Mouse (Mus musculus): ENCODE data around the gene Naaladl2. TPM values are rescaled to one million over a fixed set of nuclear protein-coding genes. Genes with fewer than 3 reads are reported as not detected.

The Naaladl2 gene
- polyA plus RNA-seq, 1 experiment from 2014 or later = 5.4 TPM

DNA sequence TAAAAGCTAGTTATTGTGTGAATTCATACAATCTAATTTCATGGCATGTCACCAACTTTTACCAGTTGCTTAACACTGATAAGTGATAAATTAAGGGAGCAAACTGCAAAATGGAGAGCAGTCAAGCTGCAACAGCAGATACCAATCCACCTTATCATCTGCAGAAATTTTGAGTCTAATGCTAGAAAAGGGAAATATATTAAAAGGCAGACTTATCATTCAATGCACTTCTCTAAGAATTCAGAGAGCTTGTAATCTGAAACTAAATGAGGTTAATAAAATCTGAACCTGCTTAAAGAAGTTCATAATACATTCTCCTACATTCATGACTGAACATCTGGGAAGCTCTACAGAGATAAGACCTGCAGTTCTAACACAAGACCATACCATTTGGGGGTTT lies 480.3 kb downstream of the Naaladl2 start:
- Histone ChIP-seq H3K27ac (no peak overlapping the region), H3K4me2 (no peak overlapping the region), H3K4me1 (no peaks in the 10 kb centered on the region), H3K9me3 (no peaks in the 10 kb centered on the region), H3K27me3 (replicated peaks) (no peaks in the 10 kb centered on the region), H3K36me3 (no peaks in the 10 kb centered on the region), H3K4me3 (replicated peaks) (no peak overlapping the region), H3K9ac (no peak overlapping the region)
- no peak for ATAC-seq (ENCODE audit: insufficient read depth, low FRiP score, low read depth)

DNA sequence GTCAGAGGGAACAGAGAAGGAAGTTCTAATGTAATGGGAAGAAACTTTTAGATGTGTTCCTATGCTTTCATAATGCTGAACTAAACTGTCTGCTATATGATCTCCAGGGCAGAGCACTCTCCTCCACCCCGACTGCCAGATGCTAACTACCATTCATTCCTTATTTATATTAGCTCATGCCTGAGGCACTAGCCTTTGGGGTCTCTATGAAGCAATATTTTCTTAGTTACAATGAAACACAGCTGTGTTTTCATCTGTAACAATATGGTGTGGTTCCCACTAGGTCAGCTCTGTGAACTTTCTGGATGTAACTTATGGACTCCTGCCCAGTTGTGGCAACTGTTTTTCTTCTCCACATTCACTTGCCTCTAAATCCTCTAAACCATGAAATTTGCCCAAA lies 514.0 kb downstream of the Naaladl2 start:
- Histone ChIP-seq H3K36me3 (no peaks in the 10 kb centered on the region), H3K9ac (no peak overlapping the region), H3K4me3 (replicated peaks) (no peak overlapping the region), H3K27me3 (replicated peaks) (no peaks in the 10 kb centered on the region), H3K9me3 (no peaks in the 10 kb centered on the region), H3K4me1 (no peaks in the 10 kb centered on the region), H3K27ac (no peak overlapping the region), H3K4me2 (no peak overlapping the region)
- no peak for ATAC-seq (ENCODE audit: insufficient read depth, low FRiP score, low read depth)
- WGBS = 20% methylated on average over 1 of the region's 1 CpGs

- no peak overlapping the region for H3K4me2 ChIP-seq
- no peaks in the 10 kb centered on the region for H3K36me3 ChIP-seq
- H3K4me1 ChIP-seq = no peaks in the 10 kb centered on the region
- no peak overlapping the region for H3K4me3 ChIP-seq (replicated peaks)
- no peak overlapping the region for H3K9ac ChIP-seq
- H3K9me3 ChIP-seq = no peaks in the 10 kb centered on the region
- no peak overlapping the region for H3K27ac ChIP-seq
- ATAC-seq (ENCODE audit: insufficient read depth, low FRiP score, low read depth) = no peak
- H3K27me3 ChIP-seq (replicated peaks) = no peaks in the 10 kb centered on the region
Measured at GRCm38 (mm10) chr3:24605485-24605884, 538.6 kb downstream of the Naaladl2 start.

DNA sequence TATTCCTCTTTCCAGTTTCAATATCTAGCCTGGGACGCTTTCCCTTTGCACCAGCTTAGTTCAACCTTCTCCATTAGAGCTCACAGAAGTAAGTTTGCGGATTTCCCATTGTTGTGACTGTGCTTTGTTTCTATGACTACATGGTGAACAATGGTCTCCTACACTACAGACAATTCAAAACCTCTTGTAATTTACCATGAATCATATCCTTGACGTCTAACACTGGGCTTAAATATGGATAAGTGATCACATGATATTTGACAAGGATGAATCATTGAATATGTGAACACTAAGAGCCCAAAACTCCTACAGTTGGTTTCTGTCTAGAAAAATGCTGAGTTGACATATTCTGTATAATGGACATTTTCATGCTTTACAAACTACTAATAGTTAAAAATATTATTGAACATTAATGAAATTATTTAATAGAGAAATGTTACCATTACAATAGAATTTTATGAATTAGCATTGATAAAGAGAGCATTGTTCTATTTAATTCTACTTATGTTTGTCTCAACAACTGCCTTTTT lies 539.2 kb downstream of the Naaladl2 start:
- H3K36me3 ChIP-seq = no peaks in the 10 kb centered on the region
- WGBS = 80% methylated on average over 3 of the region's 3 CpGs

GRCm38 (mm10) chr3:24595447-24595846 lies 548.6 kb downstream of the Naaladl2 start:
- no peaks in the 10 kb centered on the region for H3K27me3 ChIP-seq (replicated peaks)
- no peaks in the 10 kb centered on the region for H3K9me3 ChIP-seq
- no peak overlapping the region for H3K27ac ChIP-seq
- no peak overlapping the region for H3K4me2 ChIP-seq
- 47% methylated on average over 2 of the region's 2 CpGs for WGBS
- H3K36me3 ChIP-seq = no peaks in the 10 kb centered on the region
- H3K9ac ChIP-seq = no peak overlapping the region
- H3K4me1 ChIP-seq = no peaks in the 10 kb centered on the region
- ATAC-seq (ENCODE audit: insufficient read depth, low FRiP score, low read depth) = no peak
- no peak overlapping the region for H3K4me3 ChIP-seq (replicated peaks)

More for the DNA sequence above, 539.2 kb downstream of the Naaladl2 start:
- Histone ChIP-seq H3K4me1 (no peaks in the 10 kb centered on the region), H3K9me3 (no peaks in the 10 kb centered on the region), H3K4me2 (no peak overlapping the region), H3K27ac (no peak overlapping the region), H3K9ac (no peak overlapping the region), H3K27me3 (replicated peaks) (no peaks in the 10 kb centered on the region), H3K4me3 (replicated peaks) (no peak overlapping the region)
- no peak for ATAC-seq (ENCODE audit: insufficient read depth, low FRiP score, low read depth)

DNA sequence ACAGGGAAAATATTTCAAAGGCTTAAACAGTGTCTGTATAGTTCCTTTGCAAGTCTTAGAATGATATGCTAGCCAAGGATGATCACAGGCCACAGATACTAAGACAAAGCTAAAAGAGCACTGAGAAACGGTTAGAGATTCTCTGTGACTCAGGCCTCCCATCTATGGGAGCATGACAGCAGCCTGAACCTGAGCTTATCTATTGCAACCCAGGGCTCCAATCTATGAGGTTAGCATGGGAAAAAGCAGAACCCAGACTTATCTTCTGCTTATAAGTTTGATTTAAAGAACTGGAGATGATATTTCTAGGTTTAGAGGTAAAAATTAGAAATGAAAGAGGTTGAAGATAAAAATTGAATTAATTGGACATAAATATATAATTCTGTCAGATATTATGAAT lies 587.4 kb downstream of the Naaladl2 start:
- no peaks in the 10 kb centered on the region for H3K27me3 ChIP-seq (replicated peaks)
- H3K4me2 ChIP-seq = no peak overlapping the region
- no peaks in the 10 kb centered on the region for H3K36me3 ChIP-seq
- no peak overlapping the region for H3K27ac ChIP-seq
- H3K4me3 ChIP-seq (replicated peaks) = no peak overlapping the region
- H3K9ac ChIP-seq = no peak overlapping the region
- ATAC-seq (ENCODE audit: insufficient read depth, low FRiP score, low read depth) = no peak
- H3K9me3 ChIP-seq = no peaks in the 10 kb centered on the region
- WGBS = 73% methylated on average over 1 of the region's 1 CpGs
- H3K4me1 ChIP-seq = no peaks in the 10 kb centered on the region

GRCm38 (mm10) chr3:24553701-24554100 lies 590.4 kb downstream of the Naaladl2 start:
- Histone ChIP-seq H3K9ac (no peak overlapping the region), H3K4me2 (no peak overlapping the region), H3K27me3 (replicated peaks) (no peaks in the 10 kb centered on the region), H3K36me3 (no peaks in the 10 kb centered on the region), H3K27ac (no peak overlapping the region), H3K9me3 (no peaks in the 10 kb centered on the region), H3K4me1 (no peaks in the 10 kb centered on the region), H3K4me3 (replicated peaks) (no peak overlapping the region)
- WGBS = 79% methylated on average over 5 of the region's 5 CpGs
- ATAC-seq (ENCODE audit: insufficient read depth, low FRiP score, low read depth) = no peak

GRCm38 (mm10) chr3:24552631-24553030 lies 591.4 kb downstream of the Naaladl2 start:
- no peak overlapping the region for H3K27ac ChIP-seq
- ATAC-seq (ENCODE audit: insufficient read depth, low FRiP score, low read depth) = no peak
- WGBS = 66% methylated on average over 2 of the region's 2 CpGs
- no peaks in the 10 kb centered on the region for H3K9me3 ChIP-seq
- no peaks in the 10 kb centered on the region for H3K36me3 ChIP-seq
- H3K27me3 ChIP-seq (replicated peaks) = no peaks in the 10 kb centered on the region
- no peak overlapping the region for H3K4me2 ChIP-seq
- no peak overlapping the region for H3K4me3 ChIP-seq (replicated peaks)
- H3K4me1 ChIP-seq = no peaks in the 10 kb centered on the region
- H3K9ac ChIP-seq = no peak overlapping the region

DNA sequence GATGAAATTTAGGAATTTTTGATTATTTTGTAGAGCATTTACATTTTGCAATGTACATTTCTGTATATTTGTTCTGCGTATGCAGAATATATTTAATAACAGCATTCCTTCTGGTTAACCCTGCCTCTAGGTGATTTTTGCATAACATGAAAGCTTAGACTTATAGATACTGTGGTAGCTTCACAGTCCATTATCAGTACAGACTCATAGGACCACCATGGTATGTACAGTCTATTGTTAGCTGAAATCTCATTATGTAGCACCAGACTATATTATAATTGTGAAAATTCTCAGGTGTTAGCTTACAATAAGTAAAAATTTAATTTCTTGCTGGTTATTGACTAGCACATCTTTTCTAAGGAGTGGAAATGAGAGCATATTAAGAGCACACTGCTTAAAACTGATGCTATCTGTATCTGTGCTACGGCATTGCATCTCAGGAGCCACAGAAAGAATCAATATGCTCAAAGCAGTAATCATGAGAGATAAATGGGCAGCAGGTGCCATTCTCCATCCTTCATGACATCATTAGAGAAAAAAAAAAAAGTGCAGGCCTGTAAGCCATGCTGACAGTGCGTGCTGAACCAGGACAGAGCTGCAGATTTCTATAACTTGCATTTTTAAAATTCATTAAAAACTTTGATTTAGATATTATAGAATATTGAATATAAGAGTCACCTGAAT lies 610.1 kb downstream of the Naaladl2 start:
- Histone ChIP-seq H3K9ac (no peak overlapping the region), H3K27ac (no peak overlapping the region), H3K4me1 (no peaks in the 10 kb centered on the region), H3K4me2 (no peak overlapping the region), H3K27me3 (replicated peaks) (no peaks in the 10 kb centered on the region), H3K4me3 (replicated peaks) (no peak overlapping the region), H3K9me3 (no peaks in the 10 kb centered on the region), H3K36me3 (no peaks in the 10 kb centered on the region)
- WGBS = 86% methylated on average over 3 of the region's 3 CpGs
- ATAC-seq (ENCODE audit: insufficient read depth, low FRiP score, low read depth) = no peak

GRCm38 (mm10) chr3:24514918-24515317 lies 629.1 kb downstream of the Naaladl2 start:
- H3K9me3 ChIP-seq = no peaks in the 10 kb centered on the region
- no peaks in the 10 kb centered on the region for H3K36me3 ChIP-seq
- no peak overlapping the region for H3K4me2 ChIP-seq
- no peak overlapping the region for H3K4me3 ChIP-seq (replicated peaks)
- H3K27me3 ChIP-seq (replicated peaks) = no peaks in the 10 kb centered on the region
- no peaks in the 10 kb centered on the region for H3K4me1 ChIP-seq
- 26% methylated on average over 1 of the region's 1 CpGs for WGBS
- no peak for ATAC-seq (ENCODE audit: insufficient read depth, low FRiP score, low read depth)
- no peak overlapping the region for H3K27ac ChIP-seq
- H3K9ac ChIP-seq = no peak overlapping the region

DNA sequence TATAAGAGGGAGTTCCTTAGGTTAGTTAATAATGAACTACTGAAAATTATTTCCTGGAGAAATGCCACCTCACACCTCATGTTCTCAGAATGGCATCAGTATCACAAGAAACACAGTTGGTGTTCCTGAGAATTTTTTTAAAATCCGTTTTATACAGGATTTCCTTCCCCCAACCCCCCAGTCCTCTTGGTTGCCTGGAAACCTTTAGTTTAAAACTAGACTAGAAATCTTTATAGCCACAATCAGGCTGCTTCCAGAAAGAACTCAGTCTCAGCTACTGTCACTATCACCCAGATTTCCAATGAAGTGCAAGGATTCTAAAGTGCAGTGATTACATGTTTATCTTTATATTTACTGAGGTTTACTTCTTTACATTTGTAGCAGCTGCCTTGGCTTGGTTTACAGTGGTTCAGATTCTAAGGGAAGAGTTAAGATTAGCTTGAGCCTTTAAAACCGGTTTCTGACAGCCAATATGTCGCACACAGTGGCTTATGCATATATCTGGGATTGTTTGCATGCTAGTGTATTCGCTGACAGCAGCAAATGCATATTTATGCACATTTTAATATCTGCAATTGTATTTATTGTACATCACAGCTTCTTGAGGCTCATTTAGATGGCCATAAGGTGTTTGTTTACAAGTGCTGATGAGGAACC lies 657.5 kb downstream of the Naaladl2 start:
- WGBS = 61% methylated on average over 4 of the region's 4 CpGs
- H3K36me3 ChIP-seq = no peaks in the 10 kb centered on the region
- no peak for ATAC-seq (ENCODE audit: insufficient read depth, low FRiP score, low read depth)
- H3K27me3 ChIP-seq (replicated peaks) = no peaks in the 10 kb centered on the region
- H3K4me1 ChIP-seq = no peaks in the 10 kb centered on the region
- no peaks in the 10 kb centered on the region for H3K9me3 ChIP-seq
- H3K4me2 ChIP-seq = no peak overlapping the region
- H3K27ac ChIP-seq = no peak overlapping the region
- no peak overlapping the region for H3K9ac ChIP-seq
- no peak overlapping the region for H3K4me3 ChIP-seq (replicated peaks)

- Histone ChIP-seq H3K4me1 (no peaks in the 10 kb centered on the region), H3K4me3 (replicated peaks) (no peak overlapping the region), H3K27me3 (replicated peaks) (no peaks in the 10 kb centered on the region), H3K36me3 (no peaks in the 10 kb centered on the region), H3K9ac (no peak overlapping the region), H3K27ac (no peak overlapping the region), H3K4me2 (no peak overlapping the region), H3K9me3 (no peaks in the 10 kb centered on the region)
- WGBS = 84% methylated on average over 4 of the region's 4 CpGs
- no peak for ATAC-seq (ENCODE audit: insufficient read depth, low FRiP score, low read depth)
Measured at GRCm38 (mm10) chr3:24463941-24464340, 680.1 kb downstream of the Naaladl2 start.

All from stomach, embryonic 15.5 days (tissue).